ENCODE assay signal across 8 mouse cellular contexts in genomic region chr5:128981607-128982006, GRCm38 (mm10). TPM values are rescaled to one million over a fixed set of nuclear protein-coding genes. Genes with fewer than 3 reads are reported as not detected.
DNase-seq lines count a peak whose midpoint lies in the region; ATAC-seq and TF ChIP-seq lines count a peak whose summit lies in the region.

No protein-coding gene starts in this region.

- peak; percentile 94 for TF ChIP-seq CTCF in lung, adult 2 months (IDR thresholded peaks at IDR 0.05; ENCODE audit: insufficient read depth, low read length)

- TF ChIP-seq POLR2A in lung, adult 2 months (IDR thresholded peaks at IDR 0.05; ENCODE audit: borderline replicate concordance, extremely low read depth, low read depth, low read length): no peak

- no peaks in the 10 kb centered on the region for H3K4me1 ChIP-seq in kidney, embryonic 14.5 days (ENCODE audit: control insufficient read depth, insufficient read depth, low read length)
- no peaks in the 10 kb centered on the region for H3K4me1 ChIP-seq in lung, adult 2 months (ENCODE audit: control insufficient read depth, insufficient read depth, low read length)

- no peaks in the 10 kb centered on the region for H3K9me3 ChIP-seq in kidney, embryonic 14.5 days (ENCODE audit: control insufficient read depth, low read length)

- no peak overlapping the region for H3K27ac ChIP-seq in kidney, embryonic 14.5 days (ENCODE audit: low read depth, low read length)

- DNase-seq in adipocyte (ENCODE audit: low spot score): peak; percentile 78
- peak; percentile 84 for DNase-seq in embryo, embryonic 10.5 days (ENCODE audit: low spot score)
- DNase-seq in heart, adult 8-10 months (ENCODE audit: low spot score): peak; percentile 38
- DNase-seq in lung, adult 2 months: peak; percentile 76
- peak; percentile 71 for DNase-seq in ovary, postnatal 14 days (ENCODE audit: low spot score)
- DNase-seq in thymus, postnatal 36 days: peak; percentile 53 to 60

- no peak overlapping the region for H3K4me3 ChIP-seq in kidney, embryonic 14.5 days (ENCODE audit: low read length)
- H3K4me3 ChIP-seq in lung, adult 2 months (replicated peaks; ENCODE audit: extremely low read depth, low read depth, low read length): no peak overlapping the region

- H3K9ac ChIP-seq in kidney, embryonic 14.5 days (ENCODE audit: low read depth, low read length): no peak overlapping the region

- H3K4me2 ChIP-seq in kidney, embryonic 14.5 days (replicated peaks; ENCODE audit: low read depth, low read length): no peak overlapping the region

- WGBS in kidney, embryonic 14.5 days: 24% methylated on average over 12 of the region's 12 CpGs
- WGBS in lung, adult 2 months: 27% methylated on average over 12 of the region's 12 CpGs

- peaks cover 11% of the 10 kb centered on the region; the same call in 1 of the 2 replicates for H3K36me3 ChIP-seq in kidney, embryonic 14.5 days (ENCODE audit: control insufficient read depth, insufficient read depth, low read length)

- ATAC-seq in CD4-positive, CD25-positive, alpha-beta regulatory T cell, adult 4 months: peak; percentile 81
- peak; percentile 75 for ATAC-seq in kidney, embryonic 14.5 days (ENCODE audit: low FRiP score, low TSS enrichment)

- H3K27me3 ChIP-seq in kidney, embryonic 14.5 days (ENCODE audit: control insufficient read depth, insufficient read depth, low read length): no peaks in the 10 kb centered on the region

RNA-seq across cellular contexts. Expression of gene Stx2, which starts 26.8 kb away (rescaled TPM):
- 1 to 10 TPM; 2.0 to 2.4 TPM for polyA plus RNA-seq in CD4-positive, CD25-positive, alpha-beta regulatory T cell, adult 4 months (2017; shearing (Covaris generic))
- 10 to 100 TPM; 10.0 to 15.5 (median 12.4) TPM for total RNA-seq in heart, adult 8-10 months (2022)
- polyA plus RNA-seq in kidney, embryonic 14.5 days (2014; fragmentation: Nextera tagmentation; extraction: Ambion mirVana): 18.1 and 29.5 TPM in 2 replicates
- polyA plus RNA-seq in lung, adult 2 months (2012; rRNA removed): 21.3 and 26.9 TPM in 2 replicates

RNA-seq across cellular contexts. Expression of gene Rimbp2, which starts 28.3 kb away (rescaled TPM):
- polyA plus RNA-seq in CD4-positive, CD25-positive, alpha-beta regulatory T cell, adult 4 months (2017; shearing (Covaris generic)): under 1 TPM in 1 of 2 experiments, not detected in 1; 0.08 TPM
- under 1 TPM in 1 of 4 experiments, not detected in 3; 0.09 TPM for total RNA-seq in heart, adult 8-10 months (2022)
- polyA plus RNA-seq in kidney, embryonic 14.5 days (2014; fragmentation: Nextera tagmentation; extraction: Ambion mirVana): 0.03 and 0.27 TPM in 2 replicates
- polyA plus RNA-seq in lung, adult 2 months (2012; rRNA removed): 0.06 and 0.17 TPM in 2 replicates

RNA-seq across cellular contexts. Expression of gene Ran, which starts 38.3 kb away (rescaled TPM):
- polyA plus RNA-seq in CD4-positive, CD25-positive, alpha-beta regulatory T cell, adult 4 months (2017; shearing (Covaris generic)): 100 to 1,000 TPM; 235 to 276 TPM
- total RNA-seq in heart, adult 8-10 months (2022): 100 to 1,000 TPM in 2 of 4 experiments, 10 to 100 TPM in 2; 97.6 to 107 (median 102) TPM
- polyA plus RNA-seq in kidney, embryonic 14.5 days (2014; fragmentation: Nextera tagmentation; extraction: Ambion mirVana): 768 and 779 TPM in 2 replicates
- polyA plus RNA-seq in lung, adult 2 months (2012; rRNA removed): 35.5 and 43.2 TPM in 2 replicates
